Mouse (Mus musculus) adrenal gland, postnatal 14 days (tissue): ENCODE data around the gene Stat3. TPM values are rescaled to one million over a fixed set of nuclear protein-coding genes. Genes with fewer than 3 reads are reported as not detected.

ENCODE experiments used
- DNase-seq: peaks from one replicate; pipeline ENCODE4 v3.0.0; 2021; ENCODE audit warnings: mixed read lengths
- total RNA-seq: library from RNA; stranded (reverse); gene quantifications from 2 replicates; pipeline ENCODE4 v1.2.3, GENCODE M21; 2021

The Stat3 gene
- total RNA-seq, 1 experiment from 2014 or later, result 82.4 TPM

- no peak for DNase-seq
Observed at GRCm38 (mm10) chr11:100924386-100924919, 14.9 kb downstream of the Stat3 start.

DNA sequence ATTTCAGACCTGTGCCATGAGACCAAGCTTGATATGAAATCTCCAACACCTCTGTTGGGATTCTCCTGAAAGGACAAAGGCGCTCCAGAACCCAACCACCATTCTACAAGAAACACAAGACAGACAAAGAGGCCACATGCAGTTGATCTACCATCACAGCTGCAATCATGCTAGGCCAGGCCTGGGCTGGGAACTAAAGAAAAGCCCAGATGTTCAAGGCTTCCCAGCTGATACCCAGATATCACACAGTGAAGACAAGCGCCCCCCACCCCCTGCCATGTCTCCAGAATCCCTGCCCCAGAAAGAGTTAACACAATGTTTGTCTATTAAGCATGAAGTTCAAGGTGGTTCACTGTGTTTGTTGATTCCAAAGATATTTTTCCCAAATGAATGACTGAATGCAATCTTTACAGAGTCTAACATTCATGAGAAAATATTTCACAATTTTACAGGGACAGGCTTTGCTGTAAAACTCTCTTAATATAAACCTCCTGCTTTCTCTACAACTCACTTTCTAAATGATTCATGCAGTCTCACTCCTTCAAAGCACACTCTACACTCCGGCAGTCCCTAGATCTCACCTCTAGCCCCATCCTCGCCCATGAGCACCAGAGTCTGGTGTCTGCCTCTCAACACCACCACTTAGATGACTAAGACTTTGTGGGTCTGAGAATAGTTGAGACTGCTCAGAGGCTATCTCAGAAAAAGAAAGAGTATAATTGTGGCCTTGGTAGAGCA lies 18.3 kb downstream of the Stat3 start:
- no peak for DNase-seq

- DNase-seq, result no peak
Observed at GRCm38 (mm10) chr11:100918007-100918406, 21.3 kb downstream of the Stat3 start.

DNA sequence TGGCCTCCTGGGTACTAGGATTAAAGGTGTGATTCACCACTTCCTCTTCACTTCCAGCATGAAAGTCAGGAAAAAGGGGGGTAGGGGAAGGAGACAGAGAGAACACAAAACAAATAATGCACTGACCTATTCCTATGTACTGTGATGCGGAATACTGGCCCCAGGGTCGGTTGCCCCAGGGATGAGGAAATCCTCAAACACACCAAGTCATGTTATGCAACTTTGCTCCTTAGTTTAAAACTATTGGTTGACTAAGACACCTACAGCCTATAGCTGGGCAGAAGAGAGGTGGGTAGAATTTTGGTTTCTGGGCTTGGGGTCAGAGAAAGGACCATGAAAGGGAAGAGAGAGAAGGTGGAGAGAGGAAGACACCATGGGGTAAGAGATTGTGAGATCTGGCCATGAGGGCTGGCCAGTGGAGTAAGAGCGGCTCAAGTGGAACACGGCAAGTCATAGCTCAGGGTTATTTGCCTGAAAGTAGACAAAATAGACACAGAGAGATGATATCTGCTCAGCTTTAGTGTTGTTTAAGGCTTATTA lies 22.8 kb downstream of the Stat3 start:
- no peak for DNase-seq

DNA sequence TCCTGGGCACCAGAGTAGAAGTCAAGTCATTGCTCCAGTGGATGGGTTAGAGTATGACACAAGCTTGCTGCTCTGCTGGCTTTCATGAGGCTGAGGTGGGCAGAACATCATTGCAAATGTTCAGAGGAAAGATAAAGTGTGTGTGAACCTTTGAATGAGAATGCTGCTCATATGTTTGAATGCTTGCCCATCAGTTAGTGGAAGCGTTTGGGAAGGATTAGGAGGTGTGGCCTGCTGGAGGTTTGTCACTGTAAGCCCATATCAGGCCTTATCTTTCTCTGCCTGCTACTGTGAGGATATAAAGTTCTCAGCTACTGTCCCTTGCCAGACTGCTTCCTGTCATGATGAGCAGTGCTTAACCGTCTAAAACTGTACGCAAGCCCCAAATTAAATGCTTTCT lies 24.3 kb downstream of the Stat3 start:
- DNase-seq, result no peak

DNA sequence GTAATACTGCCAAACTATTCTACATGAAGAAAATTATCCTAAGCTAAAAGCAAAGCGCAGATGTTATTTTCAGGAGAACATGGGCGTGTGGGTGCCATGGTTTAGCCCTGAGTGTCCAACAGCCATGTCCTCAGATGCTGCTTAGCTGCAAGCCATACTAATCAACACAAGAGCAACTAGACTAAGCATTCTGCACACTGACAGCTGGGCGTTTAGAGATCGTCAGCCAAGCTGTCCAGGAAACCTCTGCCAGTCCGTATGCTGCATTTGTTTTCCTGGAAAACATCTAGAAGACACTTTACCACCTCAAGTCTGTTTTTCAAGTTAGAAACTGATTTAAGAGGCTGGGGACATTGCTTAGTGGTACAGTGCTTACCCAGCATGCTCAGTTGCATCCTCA lies 24.9 kb downstream of the Stat3 start:
- no peak for DNase-seq

GRCm38 (mm10) chr11:100912401-100913155 lies 26.8 kb downstream of the Stat3 start:
- DNase-seq, result no peak

DNA sequence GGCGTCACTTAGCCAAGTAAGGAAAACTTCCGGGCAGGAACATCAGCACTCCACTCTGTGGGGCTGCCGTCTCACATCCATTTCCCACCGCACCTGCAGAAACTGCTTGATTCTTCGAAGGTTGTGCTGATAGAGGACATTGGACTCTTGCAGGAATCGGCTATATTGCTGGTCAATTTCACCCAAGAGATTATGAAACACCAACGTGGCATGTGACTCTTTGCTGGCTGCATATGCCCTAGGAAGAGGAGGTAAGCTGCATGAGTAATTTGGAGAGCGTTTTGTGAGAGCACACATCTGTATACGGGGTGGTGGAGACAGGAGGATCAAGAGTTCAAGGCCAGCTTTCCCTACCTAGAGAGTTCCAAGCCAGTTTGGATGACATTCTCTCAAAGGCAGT lies 30.8 kb downstream of the Stat3 start:
- no peak for DNase-seq

DNA sequence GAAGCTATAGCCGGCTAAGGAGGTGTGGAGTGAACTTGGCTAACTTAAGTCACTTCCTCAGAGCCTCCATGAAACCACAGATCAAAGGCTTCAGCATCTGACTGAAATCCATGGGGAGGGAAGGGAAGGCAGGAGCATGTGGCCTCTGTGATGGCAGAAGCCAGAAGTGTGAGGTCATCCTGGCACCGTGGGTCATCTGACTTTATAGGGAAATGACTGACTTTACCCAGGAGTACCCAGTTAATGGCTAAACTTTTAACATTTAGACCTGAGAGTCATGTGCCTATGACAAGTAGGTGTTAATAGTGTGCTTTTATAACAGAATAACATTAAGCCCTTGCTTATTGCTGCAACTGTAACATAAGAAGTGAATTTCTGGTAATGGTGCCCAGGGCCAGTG lies 31.2 kb downstream of the Stat3 start:
- no peak for DNase-seq

GRCm38 (mm10) chr11:100906885-100907284 lies 32.5 kb downstream of the Stat3 start:
- no peak for DNase-seq

DNA sequence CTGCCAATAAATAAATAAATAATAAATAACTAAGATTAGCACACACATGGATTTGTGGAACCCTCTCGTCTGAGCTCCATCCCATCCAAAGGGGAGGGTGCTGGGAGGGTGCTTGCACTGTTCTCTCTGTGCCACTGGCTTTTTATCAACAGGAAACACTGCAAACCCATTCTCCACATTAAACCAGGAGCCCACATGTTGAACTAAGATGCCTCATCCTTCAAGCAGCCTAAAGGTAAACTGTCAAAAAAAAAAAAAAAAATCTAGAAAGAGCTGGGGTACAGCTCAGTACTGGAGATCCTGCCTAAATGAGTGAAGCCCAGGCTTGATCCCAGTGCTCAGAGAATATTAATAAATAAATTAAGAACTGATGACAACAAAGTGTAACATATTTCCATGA lies 33.4 kb downstream of the Stat3 start:
- no peak for DNase-seq

DNA sequence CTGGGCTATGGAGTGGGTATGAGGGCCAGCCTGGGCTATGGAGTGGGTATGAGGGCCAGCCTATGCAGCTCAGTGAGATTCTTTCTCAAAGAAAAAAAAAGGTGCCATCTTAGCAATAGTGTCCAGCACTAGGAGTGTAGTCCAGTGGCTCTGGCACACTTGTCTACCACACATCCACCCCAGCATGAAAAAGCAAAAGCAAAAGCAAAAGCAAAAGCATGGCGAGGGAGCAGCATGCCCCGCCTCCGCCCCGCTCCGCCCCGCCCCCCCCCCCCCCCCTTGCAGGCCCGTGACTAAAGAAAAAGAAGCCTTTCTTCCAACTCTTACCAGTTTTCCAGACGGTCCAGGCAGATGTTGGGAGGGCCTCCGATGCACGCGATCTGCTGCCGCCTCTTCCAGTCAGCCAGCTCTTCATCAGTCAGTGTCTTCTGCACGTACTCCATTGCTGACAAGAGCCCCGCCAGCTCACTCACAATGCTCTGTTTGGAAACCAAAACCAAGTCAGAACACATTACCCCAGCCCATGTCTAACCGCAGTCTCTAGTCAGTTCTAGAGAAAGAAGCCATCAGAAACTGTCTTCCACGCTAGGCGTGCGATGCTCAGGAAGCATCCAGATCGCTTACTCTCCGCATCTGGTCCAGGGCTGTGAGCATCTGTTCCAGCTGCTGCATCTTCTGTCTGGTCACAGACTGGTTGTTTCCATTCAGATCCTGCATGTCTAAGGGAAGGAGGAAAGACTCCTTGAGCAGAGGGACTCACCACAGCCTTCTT lies 34.6 kb downstream of the Stat3 start:
- DNase-seq, result no peak

DNA sequence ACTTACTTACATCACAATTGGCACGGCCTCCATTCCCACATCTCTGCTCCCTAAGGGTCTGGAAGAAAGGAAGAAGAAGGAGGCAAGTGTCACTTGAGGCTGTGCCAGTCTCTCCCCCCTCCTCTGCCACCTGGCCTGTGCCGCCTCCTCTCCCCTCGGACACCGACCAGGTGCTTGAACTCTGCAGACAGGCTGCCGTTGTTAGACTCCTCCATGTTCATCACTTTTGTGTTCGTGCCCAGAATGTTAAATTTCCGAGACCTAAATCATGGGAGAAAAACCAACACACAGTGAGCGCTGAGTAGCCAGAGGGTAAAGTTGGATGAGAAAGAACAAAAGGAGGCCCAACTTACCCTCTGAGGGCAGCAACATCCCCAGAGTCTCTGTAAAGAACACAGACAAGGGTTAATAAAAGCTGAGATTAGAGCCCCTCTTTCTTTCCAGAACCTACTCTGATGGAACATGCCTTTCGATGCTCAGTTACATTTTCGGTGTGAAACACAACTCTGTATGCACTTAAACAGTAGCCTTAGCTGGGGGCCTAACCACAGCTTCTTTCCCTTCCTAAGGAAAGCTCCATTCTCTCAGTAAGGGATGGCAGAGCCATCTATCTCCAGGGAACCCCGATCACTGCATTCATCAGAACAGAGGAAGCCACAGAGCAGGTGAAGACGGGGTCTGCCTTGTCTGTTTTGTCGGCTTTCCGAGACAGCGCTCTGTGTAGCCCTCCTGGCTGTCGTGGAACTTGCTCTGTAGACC lies 40.7 kb downstream of the Stat3 start:
- no peak for DNase-seq

GRCm38 (mm10) chr11:100897294-100898231 lies 41.8 kb downstream of the Stat3 start:
- no peak for DNase-seq

- no peak for DNase-seq
Observed at GRCm38 (mm10) chr11:100896078-100896477, 43.3 kb downstream of the Stat3 start.

DNA sequence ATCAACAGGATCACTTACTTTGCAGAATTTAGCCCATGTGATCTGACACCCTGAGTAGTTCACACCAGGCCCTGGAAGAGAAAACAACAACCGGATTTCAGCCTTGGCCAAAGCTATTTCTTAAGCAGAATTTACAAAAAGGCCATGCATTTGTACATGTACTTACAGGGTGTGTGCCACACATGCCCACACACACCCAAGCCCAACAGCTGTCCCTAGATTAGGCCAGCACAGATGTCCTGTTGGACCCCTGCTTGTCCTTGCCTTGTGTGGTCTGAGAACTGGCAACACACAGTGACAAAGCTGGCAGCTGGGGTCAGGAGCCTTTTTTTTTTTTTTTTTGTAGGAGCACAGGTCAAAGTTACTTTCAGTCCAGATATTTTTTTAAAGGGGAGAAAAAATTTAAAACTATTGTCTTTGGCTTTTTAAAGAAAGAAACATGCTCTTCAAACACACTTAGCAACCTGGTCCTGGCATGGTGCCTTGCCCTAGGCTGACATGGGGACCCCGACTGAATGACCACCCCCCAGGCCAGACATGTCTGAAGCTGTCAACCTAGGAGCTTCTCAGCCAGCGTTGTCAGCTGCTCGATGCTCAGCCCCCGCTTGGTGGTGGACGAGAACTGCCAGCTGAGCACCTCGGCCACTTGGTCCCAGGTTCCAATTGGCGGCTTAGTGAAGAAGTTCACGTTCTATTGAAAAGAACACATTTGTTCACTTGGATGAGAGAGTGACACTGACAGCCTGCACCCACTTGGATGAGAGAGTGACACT lies 45.0 kb downstream of the Stat3 start:
- DNase-seq, result no peak

DNA sequence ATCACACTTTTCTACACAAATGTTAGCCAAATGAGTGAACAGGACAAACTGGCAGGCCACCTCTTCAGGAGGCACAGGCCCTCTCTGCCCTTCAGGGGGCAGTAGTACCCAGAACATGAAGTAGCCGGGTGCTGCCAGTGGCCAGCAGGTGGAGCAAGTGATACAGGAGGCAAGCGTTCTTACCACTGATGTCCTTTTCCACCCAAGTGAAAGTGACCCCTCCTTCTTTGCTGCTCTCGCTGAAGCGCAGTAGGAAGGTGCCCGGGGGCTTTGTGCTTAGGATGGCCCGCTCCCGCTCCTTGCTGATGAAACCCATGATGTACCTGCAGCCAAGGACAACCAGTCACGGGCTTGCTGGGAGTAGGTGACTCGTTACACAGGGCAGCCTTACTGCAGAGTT lies 45.9 kb downstream of the Stat3 start:
- peak; percentile 95 for DNase-seq

DNA sequence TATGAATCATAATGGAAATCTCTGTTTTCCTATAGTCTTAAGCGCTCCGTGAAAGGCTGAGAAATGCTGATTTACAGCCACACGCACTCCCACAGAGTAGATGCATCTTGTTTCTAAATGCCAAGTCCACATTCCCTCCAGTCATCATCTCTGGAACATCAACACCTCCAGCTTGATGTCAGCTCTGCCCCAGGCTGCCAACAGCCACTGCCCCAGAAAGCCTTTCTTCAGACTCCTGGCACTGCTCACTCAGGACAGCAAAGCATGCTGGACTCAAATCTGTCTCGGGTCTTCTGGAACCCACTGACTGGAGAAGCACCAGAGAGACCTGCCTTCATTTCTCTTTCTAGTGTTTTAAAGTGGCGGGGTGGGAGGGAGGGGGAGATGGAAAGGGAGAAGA lies 46.9 kb downstream of the Stat3 start:
- peak; percentile 49 for DNase-seq

- DNase-seq, result no peak
Observed at GRCm38 (mm10) chr11:100891256-100892123, 47.9 kb downstream of the Stat3 start.
